Mouse (Mus musculus) kidney, postnatal 0 days (tissue): ENCODE measurements around the gene Slc45a3. TPM values are rescaled to one million over a fixed set of nuclear protein-coding genes. Genes with fewer than 3 reads are reported as not detected.

ENCODE experiments used
- ATAC-seq: fragments of 200-750 bp; cut with Nextera tagmentation; replicated peaks from 2 replicates; pipeline ENCODE4 v1.8.0; 2017; ENCODE audit warnings: low read depth, moderate number of reproducible peaks, moderate TSS enrichment, moderate library complexity; ENCODE audit not compliant: low FRiP score
- DNase-seq: peaks from one replicate; pipeline ENCODE4 v3.0.0-alpha.2; 2016; ENCODE audit warnings: low spot score
- H3K27ac ChIP-seq: fragments of 300-500 bp; sonication (generic); 2 replicates; pipeline ENCODE4 v1.5.1; 2014; ENCODE audit warnings: mild to moderate bottlenecking
- H3K27me3 ChIP-seq: fragments of 300-500 bp; sonication (generic); 2 replicates; pipeline ENCODE4 v1.6.1; 2014; ENCODE audit warnings: low read length, mixed read lengths; ENCODE audit not compliant: insufficient read depth
- H3K36me3 ChIP-seq: fragments of 300-500 bp; sonication (generic); 2 replicates; pipeline ENCODE4 v1.6.1; 2014; ENCODE audit warnings: low read length, mixed read lengths; ENCODE audit not compliant: insufficient read depth
- H3K4me1 ChIP-seq: fragments of 300-500 bp; sonication (generic); replicated peaks from 2 replicates; pipeline ENCODE4 v1.6.1; 2014; ENCODE audit warnings: antibody characterized with exemption, low read length, mixed read lengths; ENCODE audit not compliant: insufficient read depth
- H3K4me2 ChIP-seq: fragments of 300-500 bp; sonication (generic); 2 replicates; pipeline ENCODE4 v1.6.1; 2014; ENCODE audit warnings: mild to moderate bottlenecking, low read length, moderate library complexity, mixed read lengths
- H3K4me3 ChIP-seq: fragments of 300-500 bp; sonication (generic); replicated peaks from 2 replicates; pipeline ENCODE4 v1.5.1; 2014; ENCODE audit warnings: low read depth, low read length
- H3K9ac ChIP-seq: fragments of 300-500 bp; sonication (generic); 2 replicates; pipeline ENCODE4 v1.6.1; 2014; ENCODE audit warnings: low read depth, low read length
- H3K9me3 ChIP-seq: fragments of 300-500 bp; sonication (generic); replicated peaks from 2 replicates; pipeline ENCODE4 v1.6.1; 2016; ENCODE audit warnings: low read length, inconsistent platforms, mixed read lengths
- CTCF ChIP-seq: IDR thresholded peaks from 2 replicates; pipeline ENCODE4 v1.5.1; 2016; ENCODE audit warnings: antibody characterized with exemption, low read depth, mild to moderate bottlenecking, moderate library complexity
- WGBS: fragments of 180-500 bp; shearing (Covaris S2); extraction: QIAGEN DNeasy Blood & Tissue Kit; methylation state at CpG from one replicate; pipeline ENCODE4 v1.1.7; 2014; 5-methylcytosine and 5-hydroxymethylcytosine counted together
- polyA plus RNA-seq: library from polyadenylated mRNA; unstranded; fragments of >200 nt; fragmentation: Nextera tagmentation; extraction: Ambion mirVana; gene quantifications from 2 replicates; pipeline ENCODE4 v1.2.1, GENCODE M21; 2015

Slc45a3 gene
- polyA plus RNA-seq, 1 experiment from 2014 or later, result 9.1 TPM

- H3K9ac ChIP-seq, result no peak overlapping the region
- WGBS, result 69% methylated on average over 6 of the region's 6 CpGs
- no peaks in the 10 kb centered on the region for H3K27me3 ChIP-seq
- DNase-seq (no peak), ATAC-seq (peak; percentile 60; the same call in 1 of the 2 replicates)
- no peak overlapping the region for H3K4me3 ChIP-seq
- peaks cover 48% of the 10 kb centered on the region for H3K4me1 ChIP-seq
- H3K36me3 ChIP-seq, result no peaks in the 10 kb centered on the region
- H3K9me3 ChIP-seq, result no peaks in the 10 kb centered on the region
- no peak overlapping the region for H3K4me2 ChIP-seq
- no peak for TF ChIP-seq CTCF
- H3K27ac ChIP-seq, result peak overlapping the region; percentile 66
These were observed 6.2 kb downstream of the Slc45a3 start for GRCm38 (mm10) chr1:131968983-131969382.

GRCm38 (mm10) chr1:131969825-131970224, 7.1 kb downstream of the Slc45a3 start:
- H3K9me3 ChIP-seq, result no peaks in the 10 kb centered on the region
- H3K4me2 ChIP-seq, result no peak overlapping the region
- ATAC-seq (no peak), DNase-seq (no peak)
- H3K9ac ChIP-seq, result no peak overlapping the region
- H3K36me3 ChIP-seq, result no peaks in the 10 kb centered on the region
- no peak overlapping the region for H3K4me3 ChIP-seq
- WGBS, result 46% methylated on average over 4 of the region's 4 CpGs
- H3K27me3 ChIP-seq, result no peaks in the 10 kb centered on the region
- TF ChIP-seq CTCF, result no peak
- H3K27ac ChIP-seq, result no peak overlapping the region
- peaks cover 46% of the 10 kb centered on the region for H3K4me1 ChIP-seq

- H3K4me2 ChIP-seq, result no peak overlapping the region
- no peak overlapping the region for H3K9ac ChIP-seq
- no peaks in the 10 kb centered on the region for H3K9me3 ChIP-seq
- H3K36me3 ChIP-seq, result no peaks in the 10 kb centered on the region
- WGBS, result 42% methylated on average over 5 of the region's 5 CpGs
- DNase-seq (no peak), ATAC-seq (no peak)
- peak overlapping the region; percentile 77; the same call in 1 of the 2 replicates for H3K27ac ChIP-seq
- H3K4me3 ChIP-seq, result no peak overlapping the region
- TF ChIP-seq CTCF, result no peak
- H3K4me1 ChIP-seq, result peaks cover 46% of the 10 kb centered on the region
- no peaks in the 10 kb centered on the region for H3K27me3 ChIP-seq
These were observed 7.5 kb downstream of the Slc45a3 start for GRCm38 (mm10) chr1:131970322-131970660.

- Histone ChIP-seq H3K4me3 (no peak overlapping the region), H3K4me1 (peaks cover 46% of the 10 kb centered on the region), H3K9ac (0 out of 2 replicates have a peak overlapping the region, but pooled peaks have one; percentile 19), H3K27me3 (no peaks in the 10 kb centered on the region), H3K27ac (peak overlapping the region; percentile 77), H3K36me3 (no peaks in the 10 kb centered on the region), H3K9me3 (no peaks in the 10 kb centered on the region), H3K4me2 (peak overlapping the region; percentile 18; the same call in 1 of the 2 replicates)
- DNase-seq (no peak), ATAC-seq (no peak)
- TF ChIP-seq CTCF, result no peak
- 13% methylated on average over 16 of the region's 16 CpGs for WGBS
These were observed 8.1 kb downstream of the Slc45a3 start for GRCm38 (mm10) chr1:131970661-131971520.

GRCm38 (mm10) chr1:131971771-131972497, 9.2 kb downstream of the Slc45a3 start:
- Histone ChIP-seq H3K4me2 (no peak overlapping the region), H3K4me1 (peaks cover 43% of the 10 kb centered on the region)
- no peak for TF ChIP-seq CTCF

More at GRCm38 (mm10) chr1:131971771-131972497, 9.2 kb downstream of the Slc45a3 start:
- Histone ChIP-seq H3K36me3 (no peaks in the 10 kb centered on the region), H3K9me3 (no peaks in the 10 kb centered on the region), H3K4me3 (no peak overlapping the region), H3K9ac (peak overlapping the region; percentile 31; the same call in 1 of the 2 replicates), H3K27ac (peak overlapping the region; percentile 77), H3K27me3 (no peaks in the 10 kb centered on the region)
- DNase-seq, result peak; percentile 55
- 38% methylated on average over 15 of the region's 15 CpGs for WGBS
- ATAC-seq, result peak; percentile 23; the same call in 1 of the 2 replicates
